ENCODE assay signal across 10 mouse cellular contexts in genomic region chr14:74974136-74974651, GRCm38 (mm10). TPM values are rescaled to one million over a fixed set of nuclear protein-coding genes. Genes with fewer than 3 reads are reported as not detected.
DNase-seq lines count a peak whose midpoint lies in the region; TF ChIP-seq lines count a peak whose summit lies in the region.
"Had no signal": no experiment of that assay in that cellular context is flagged by ENCODE, and none has a peak within 500 bp of the region (broad histone marks: within the 10 kb centered on the region; RNA-seq: fewer than 3 reads in every experiment).

No protein-coding gene starts in this region.

- H3K9me3 ChIP-seq in ES-E14 (ENCODE audit: control insufficient read depth, insufficient read depth, low read depth, low read length), result no peaks in the 10 kb centered on the region
- H3K9me3 ChIP-seq: midbrain, embryonic 12.5 days had no signal

- DNase-seq in ES-E14 (ENCODE audit: low read depth, low spot score) (no peak), MN1 (ENCODE audit: low spot score) (no peak)
- DNase-seq in adrenal gland, postnatal 36 days, result peak; percentile 22 to 51
- peak; percentile 14 for DNase-seq in heart, postnatal 25 days (ENCODE audit: low spot score)
- peak; percentile 43 to 54 for DNase-seq in kidney, postnatal 4 days
- no peak for DNase-seq in right cerebral cortex, postnatal 25 days
- no peak for DNase-seq in retina, postnatal 1 day
- DNase-seq: layer of hippocampus, postnatal 36 days; thymus, postnatal 25 days had no signal

- no peak overlapping the region for H3K9ac ChIP-seq in ES-E14 (ENCODE audit: insufficient read depth, low read depth, low read length, poor library complexity, severe bottlenecking)
- H3K9ac ChIP-seq: midbrain, embryonic 12.5 days had no signal

- H3K4me1 ChIP-seq in ES-E14 (ENCODE audit: control insufficient read depth in 2 of 2, insufficient read depth in 2 of 2, low read length in 2 of 2, poor library complexity in 1 of 2), result peaks cover 2 to 3% of the 10 kb centered on the region in 2 experiments; a peak in 2 of 4 replicates
- H3K4me1 ChIP-seq: midbrain, embryonic 12.5 days had no signal

- no peaks in the 10 kb centered on the region for H3K36me3 ChIP-seq in ES-E14 (ENCODE audit: control insufficient read depth, insufficient read depth, low read length, poor library complexity, severe bottlenecking)
- H3K36me3 ChIP-seq: midbrain, embryonic 12.5 days had no signal

- H3K27ac ChIP-seq in ES-E14 (ENCODE audit: insufficient read depth, low read depth, low read length, poor library complexity, severe bottlenecking), result no peak overlapping the region
- H3K27ac ChIP-seq: midbrain, embryonic 12.5 days had no signal

- no peak overlapping the region for H3K4me3 ChIP-seq in ES-E14 (ENCODE audit: insufficient read depth in 1 of 2, low read depth in 1 of 2, low read length in 2 of 2, poor library complexity in 1 of 2, severe bottlenecking in 1 of 2)
- H3K4me3 ChIP-seq: midbrain, embryonic 12.5 days had no signal

- in situ Hi-C loops in ES-E14 (cut with MboI; ENCODE audit: low sequenced_read_pairs in 2 of 2, unreplicated experiment in 2 of 2), result no loop called here

- intact Hi-C loops in heart, postnatal 25 days (cut with DNase I), result no loop called here

TF ChIP-seq in ES-E14, 5 proteins besides CTCF, POLR2A, EP300 and RAD21:
- no peak for TF ChIP-seq ZC3H11A (IDR thresholded peaks at IDR 0.05; ENCODE audit: borderline replicate concordance, low read depth, low read length)
- TF ChIP-seq MAFK (IDR thresholded peaks at IDR 0.05; ENCODE audit: insufficient read depth, low read depth, low read length), result peak; percentile 83

RNA-seq across cellular contexts. Expression of gene Lrch1, which starts 26.5 kb away (rescaled TPM):
- 3.3 and 7.9 TPM in 2 replicates for total RNA-seq in ES-E14 (2012; rRNA removed)
- total RNA-seq in adrenal gland, postnatal 36 days (2021), result 10 to 100 TPM; 12.4 to 13.7 TPM
- total RNA-seq in heart, postnatal 25 days (2021), result 10 to 100 TPM; 16.8 to 17.9 TPM

RNA-seq across cellular contexts. Expression of gene Rubcnl, which starts 41.6 kb away (rescaled TPM):
- 0.09 TPM in 1 of 2 replicates, not detected in the other for total RNA-seq in ES-E14 (2012; rRNA removed)
- 1 to 10 TPM in 1 of 2 experiments, under 1 TPM in 1; 0.63 to 3.2 TPM for total RNA-seq in adrenal gland, postnatal 36 days (2021)
- 1 to 10 TPM in 1 of 2 experiments, under 1 TPM in 1; 0.49 to 1.1 TPM for total RNA-seq in heart, postnatal 25 days (2021)

Comparison
In these comparisons a context has a peak if more than half of its experiments do, and no peak if none do; other contexts are left out.
1. DNase-seq: peak in adrenal gland, postnatal 36 days (2 of 2), heart, postnatal 25 days (single experiment) and kidney, postnatal 4 days (2 of 2); none in ES-E14 (single experiment), right cerebral cortex, postnatal 25 days (single experiment), MN1 (single experiment) and retina, postnatal 1 day (single experiment).